Mouse (Mus musculus): ENCODE results near the gene Ift122. TPM values are rescaled to one million over a fixed set of nuclear protein-coding genes. Genes with fewer than 3 reads are reported as not detected.
A peak's percentile ranks its signal among the peaks of the same experiment; 100 is the strongest.
"Not testable (repeated sequence)": the region's sequence is repeated elsewhere in the genome, so short reads cannot be mapped to it uniquely, and the experiment has no call there.

Ift122 gene
- polyA plus RNA-seq, 1 experiment from 2014 or later: 36.9 TPM

GRCm38 (mm10) chr6:115852446-115853090 is 702 bp upstream of the Ift122 start:
- 5% methylated on average over 20 of the region's 20 CpGs for WGBS
- H3K9ac ChIP-seq: peak overlapping the region; percentile 61
- no peak for ATAC-seq (replicated peaks; ENCODE audit: low FRiP score)
- no peaks in the 10 kb centered on the region for H3K9me3 ChIP-seq (replicated peaks)
- H3K4me3 ChIP-seq (replicated peaks): peak overlapping the region; percentile 70
- peaks cover 21% of the 10 kb centered on the region for H3K4me1 ChIP-seq
- peak overlapping the region; percentile 71 for H3K4me2 ChIP-seq
- H3K27me3 ChIP-seq: no peaks in the 10 kb centered on the region
- peak overlapping the region; percentile 89 for H3K27ac ChIP-seq
- H3K36me3 ChIP-seq: peaks cover 29% of the 10 kb centered on the region

DNA sequence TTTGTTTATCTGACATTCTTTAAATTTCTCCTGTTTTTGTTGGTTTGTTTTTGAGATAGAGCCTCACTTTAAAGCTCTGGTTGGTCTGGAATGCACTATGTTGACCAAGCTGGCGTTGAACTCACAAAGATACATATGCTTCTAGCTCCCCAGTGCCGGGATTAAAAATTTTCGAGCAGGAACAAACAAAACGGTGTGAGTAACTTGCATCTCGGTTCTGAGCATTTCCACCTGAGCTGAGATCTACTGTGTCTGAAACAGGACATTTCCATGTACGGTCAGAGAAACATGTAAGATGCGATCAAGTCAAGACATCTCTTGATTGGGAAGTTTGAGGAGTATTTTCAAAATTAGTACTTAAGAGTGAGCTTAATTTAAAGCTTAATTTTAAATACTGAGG is 715 bp downstream of the Ift122 start:
- WGBS: 43% methylated on average over 7 of the region's 7 CpGs
- Histone ChIP-seq H3K4me2 (peak overlapping the region; percentile 60), H3K36me3 (peaks cover 15% of the 10 kb centered on the region), H3K9me3 (replicated peaks) (no peaks in the 10 kb centered on the region), H3K9ac (peak overlapping the region; percentile 44), H3K4me1 (peaks cover 23% of the 10 kb centered on the region), H3K27ac (peak overlapping the region; percentile 89), H3K27me3 (no peaks in the 10 kb centered on the region), H3K4me3 (replicated peaks) (peak overlapping the region; percentile 70)
- ATAC-seq (replicated peaks; ENCODE audit: low FRiP score): no peak

GRCm38 (mm10) chr6:115854432-115854831 is 1.2 kb downstream of the Ift122 start:
- Histone ChIP-seq H3K27me3 (no peaks in the 10 kb centered on the region), H3K9me3 (replicated peaks) (no peaks in the 10 kb centered on the region), H3K9ac (no peak overlapping the region), H3K36me3 (peaks cover 11% of the 10 kb centered on the region), H3K4me1 (peaks cover 28% of the 10 kb centered on the region), H3K4me2 (no peak overlapping the region), H3K4me3 (replicated peaks) (no peak overlapping the region), H3K27ac (no peak overlapping the region)
- 78% methylated on average over 2 of the region's 2 CpGs for WGBS
- ATAC-seq (replicated peaks; ENCODE audit: low FRiP score): no peak

DNA sequence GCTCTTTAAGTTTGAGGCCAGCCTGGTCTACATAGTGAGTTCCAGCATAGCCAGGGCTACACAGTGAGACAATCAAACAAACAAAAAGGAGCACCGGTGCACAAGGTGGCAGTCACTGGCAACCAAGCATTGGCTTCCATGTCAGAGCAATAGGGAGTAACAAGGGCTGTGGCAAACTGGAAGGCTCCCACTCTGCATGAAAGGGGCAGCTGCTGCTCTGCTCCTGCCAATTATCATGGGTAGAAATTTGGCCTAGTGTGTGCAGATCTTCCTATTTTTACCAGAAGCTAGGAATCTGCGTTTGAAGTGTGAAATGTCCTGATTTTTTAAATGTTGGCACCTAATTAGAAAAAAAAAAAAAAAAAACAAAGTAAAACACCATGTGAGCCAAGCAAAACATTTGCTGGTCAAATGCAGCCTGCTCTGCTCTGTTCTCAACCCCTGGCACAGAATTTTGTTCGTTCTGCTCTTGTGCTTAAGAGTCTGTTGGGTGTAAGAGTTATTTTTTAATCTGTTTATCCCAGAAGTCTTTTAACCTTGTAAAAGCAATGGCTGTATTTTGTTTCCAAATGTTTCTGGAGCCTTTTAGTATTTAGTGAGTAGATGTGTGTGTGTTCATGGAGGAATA is 2.6 kb downstream of the Ift122 start:
- no peaks in the 10 kb centered on the region for H3K9me3 ChIP-seq (replicated peaks)
- no peak overlapping the region for H3K27ac ChIP-seq
- H3K4me3 ChIP-seq (replicated peaks): no peak overlapping the region
- WGBS: 71% methylated on average over 3 of the region's 3 CpGs
- H3K9ac ChIP-seq: no peak overlapping the region
- H3K4me1 ChIP-seq: peaks cover 34% of the 10 kb centered on the region
- no peak overlapping the region for H3K4me2 ChIP-seq
- ATAC-seq (replicated peaks; ENCODE audit: low FRiP score): no peak
- no peaks in the 10 kb centered on the region for H3K27me3 ChIP-seq
- 0 out of 2 replicates have a peak, but pooled peaks cover 2% of the 10 kb centered on the region for H3K36me3 ChIP-seq

DNA sequence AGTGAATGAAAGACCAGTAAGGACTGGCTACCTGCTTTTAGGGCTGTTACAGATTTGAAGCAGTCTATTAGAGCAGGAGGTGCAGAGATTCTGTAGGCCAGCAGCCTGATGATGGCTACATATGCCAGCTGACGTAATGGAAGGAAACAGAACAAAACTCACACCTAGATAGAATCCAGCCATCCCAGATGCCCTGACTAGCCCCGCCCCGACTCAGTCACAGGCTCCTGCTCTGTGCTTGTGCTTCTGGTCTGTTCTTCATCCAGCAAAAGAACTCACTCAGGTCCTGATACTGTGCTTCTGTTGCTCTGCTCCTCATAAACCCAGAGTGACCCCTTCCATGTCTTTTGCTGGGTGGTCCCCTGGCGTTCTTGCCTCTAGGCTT is 3.1 kb downstream of the Ift122 start:
- 0 out of 2 replicates have a peak overlapping the region, but pooled peaks have one; percentile 7 for H3K27ac ChIP-seq
- WGBS: 76% methylated on average over 4 of the region's 4 CpGs

DNA sequence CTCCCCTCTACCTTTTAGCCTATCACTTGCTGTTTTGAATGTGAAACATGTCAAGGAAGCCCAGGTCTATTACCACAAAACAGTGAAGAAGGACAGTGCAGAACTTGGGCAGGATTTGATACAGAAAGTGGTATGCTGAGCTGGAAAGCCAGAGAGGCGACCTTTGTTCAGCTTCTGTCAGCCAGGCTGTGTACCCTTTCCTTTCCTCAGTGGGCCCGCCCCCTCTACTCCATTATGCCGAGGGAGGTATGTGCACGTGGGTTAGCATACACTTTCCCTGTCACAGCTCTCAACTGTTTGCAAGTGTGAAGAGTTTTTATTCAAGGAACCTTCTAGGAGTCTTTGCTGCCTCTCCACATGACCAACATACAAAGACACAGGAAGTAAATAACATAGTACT is 6.0 kb downstream of the Ift122 start:
- H3K4me2 ChIP-seq: no peak overlapping the region
- H3K36me3 ChIP-seq: peaks cover 10% of the 10 kb centered on the region
- H3K9me3 ChIP-seq (replicated peaks): no peaks in the 10 kb centered on the region
- H3K9ac ChIP-seq: no peak overlapping the region
- H3K4me1 ChIP-seq: peaks cover 31% of the 10 kb centered on the region
- 0 out of 2 replicates have a peak, but pooled peaks have one; percentile 44 for ATAC-seq (replicated peaks; ENCODE audit: low FRiP score)
- WGBS: 54% methylated on average over 4 of the region's 4 CpGs
- no peaks in the 10 kb centered on the region for H3K27me3 ChIP-seq
- peak overlapping the region; percentile 38; the same call in 1 of the 2 replicates for H3K27ac ChIP-seq
- no peak overlapping the region for H3K4me3 ChIP-seq (replicated peaks)

More for the DNA sequence above, 3.1 kb downstream of the Ift122 start:
- Histone ChIP-seq H3K36me3 (0 out of 2 replicates have a peak, but pooled peaks cover 2% of the 10 kb centered on the region), H3K9me3 (replicated peaks) (no peaks in the 10 kb centered on the region), H3K4me1 (peaks cover 34% of the 10 kb centered on the region), H3K9ac (no peak overlapping the region), H3K4me2 (no peak overlapping the region), H3K27me3 (no peaks in the 10 kb centered on the region), H3K4me3 (replicated peaks) (no peak overlapping the region)
- ATAC-seq (replicated peaks; ENCODE audit: low FRiP score): no peak

- Histone ChIP-seq H3K27me3 (no peaks in the 10 kb centered on the region), H3K4me3 (replicated peaks) (no peak overlapping the region), H3K4me2 (no peak overlapping the region), H3K27ac (no peak overlapping the region), H3K9ac (no peak overlapping the region), H3K9me3 (replicated peaks) (no peaks in the 10 kb centered on the region), H3K4me1 (peaks cover 31% of the 10 kb centered on the region), H3K36me3 (peaks cover 15% of the 10 kb centered on the region)
- no peak for ATAC-seq (replicated peaks; ENCODE audit: low FRiP score)
- 60% methylated on average over 7 of the region's 7 CpGs for WGBS
These were observed 6.8 kb downstream of the Ift122 start for GRCm38 (mm10) chr6:115860027-115860556.

GRCm38 (mm10) chr6:115863340-115863841 is 10.1 kb downstream of the Ift122 start:
- no peak for ATAC-seq (replicated peaks; ENCODE audit: low FRiP score)

GRCm38 (mm10) chr6:115865246-115865645 is 12.0 kb downstream of the Ift122 start:
- peaks cover 13% of the 10 kb centered on the region for H3K4me1 ChIP-seq
- no peak overlapping the region for H3K27ac ChIP-seq
- WGBS: 89% methylated on average over 4 of the region's 4 CpGs
- peaks cover 17% of the 10 kb centered on the region for H3K36me3 ChIP-seq
- no peaks in the 10 kb centered on the region for H3K9me3 ChIP-seq (replicated peaks)
- no peak overlapping the region for H3K4me3 ChIP-seq (replicated peaks)
- H3K9ac ChIP-seq: no peak overlapping the region
- no peak overlapping the region for H3K4me2 ChIP-seq
- ATAC-seq (replicated peaks; ENCODE audit: low FRiP score): no peak
- H3K27me3 ChIP-seq: no peaks in the 10 kb centered on the region

More at GRCm38 (mm10) chr6:115863340-115863841, 10.1 kb downstream of the Ift122 start:
- Histone ChIP-seq H3K4me3 (replicated peaks) (no peak overlapping the region), H3K27ac (peak overlapping the region; percentile 64), H3K36me3 (peaks cover 17% of the 10 kb centered on the region), H3K4me2 (no peak overlapping the region), H3K4me1 (peaks cover 25% of the 10 kb centered on the region), H3K9ac (no peak overlapping the region), H3K27me3 (no peaks in the 10 kb centered on the region), H3K9me3 (replicated peaks) (no peaks in the 10 kb centered on the region)
- 57% methylated on average over 7 of the region's 7 CpGs for WGBS

DNA sequence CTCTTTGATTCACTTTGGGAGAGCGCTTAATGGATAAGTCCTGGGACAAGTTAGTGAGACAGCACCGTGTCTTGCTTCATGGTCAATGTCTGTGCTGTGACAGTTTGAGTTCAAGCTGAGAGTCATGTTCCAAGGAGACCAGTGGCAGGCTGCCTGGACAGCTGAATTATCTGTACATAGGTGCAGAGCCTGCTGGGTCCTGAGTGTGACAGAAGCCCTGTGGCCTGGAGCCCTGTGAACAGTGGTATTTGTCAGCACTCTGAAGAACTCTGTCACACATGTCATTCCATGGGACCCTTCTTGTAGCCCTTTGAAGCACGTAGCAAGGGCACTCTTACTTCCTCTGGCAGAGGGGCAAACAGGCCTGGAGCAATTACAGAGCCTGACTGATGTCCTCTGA is 13.9 kb downstream of the Ift122 start:
- not testable (repeated sequence) for H3K9ac ChIP-seq; ATAC-seq (replicated peaks; ENCODE audit: low FRiP score); H3K27me3 ChIP-seq; H3K4me2 ChIP-seq; H3K4me1 ChIP-seq; H3K9me3 ChIP-seq (replicated peaks); H3K27ac ChIP-seq; H3K4me3 ChIP-seq (replicated peaks)
- no CpG with 5 or more reads among the region's 3 CpGs for WGBS
- peaks cover 17% of the 10 kb centered on the region for H3K36me3 ChIP-seq

DNA sequence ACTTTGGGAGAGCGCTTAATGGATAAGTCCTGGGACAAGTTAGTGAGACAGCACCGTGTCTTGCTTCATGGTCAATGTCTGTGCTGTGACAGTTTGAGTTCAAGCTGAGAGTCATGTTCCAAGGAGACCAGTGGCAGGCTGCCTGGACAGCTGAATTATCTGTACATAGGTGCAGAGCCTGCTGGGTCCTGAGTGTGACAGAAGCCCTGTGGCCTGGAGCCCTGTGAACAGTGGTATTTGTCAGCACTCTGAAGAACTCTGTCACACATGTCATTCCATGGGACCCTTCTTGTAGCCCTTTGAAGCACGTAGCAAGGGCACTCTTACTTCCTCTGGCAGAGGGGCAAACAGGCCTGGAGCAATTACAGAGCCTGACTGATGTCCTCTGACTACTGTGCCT is 18.0 kb downstream of the Ift122 start:
- not testable (repeated sequence) for ATAC-seq (replicated peaks; ENCODE audit: low FRiP score); H3K9ac ChIP-seq; H3K9me3 ChIP-seq (replicated peaks); H3K4me1 ChIP-seq; H3K4me2 ChIP-seq; H3K27ac ChIP-seq; H3K27me3 ChIP-seq; H3K4me3 ChIP-seq (replicated peaks)
- peaks cover 13% of the 10 kb centered on the region; the same call in 1 of the 2 replicates for H3K36me3 ChIP-seq
- WGBS: no CpG with 5 or more reads among the region's 3 CpGs

DNA sequence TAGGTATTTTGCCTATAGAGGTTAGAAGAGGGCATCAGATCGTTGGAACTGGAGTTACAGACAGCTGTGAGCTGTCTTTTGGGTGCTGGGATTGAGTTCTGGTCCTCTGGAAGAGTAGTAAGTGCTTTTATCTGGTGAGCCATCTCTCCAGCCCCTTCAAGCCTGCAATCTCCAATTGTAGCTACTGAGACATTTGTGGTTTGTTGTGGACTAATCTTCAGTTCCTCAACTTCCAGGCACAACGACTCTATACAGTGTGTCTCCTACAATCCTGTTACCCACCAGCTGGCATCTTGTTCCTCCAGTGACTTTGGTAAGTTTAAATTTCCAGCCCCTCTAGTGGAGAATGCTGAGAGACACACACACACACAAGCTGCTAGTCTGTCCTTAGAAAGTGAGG is 24.0 kb downstream of the Ift122 start:
- no peak overlapping the region for H3K9ac ChIP-seq
- no peak for ATAC-seq (replicated peaks; ENCODE audit: low FRiP score)
- no peak overlapping the region for H3K4me2 ChIP-seq
- no peak overlapping the region for H3K4me3 ChIP-seq (replicated peaks)
- 90% methylated on average over 2 of the region's 2 CpGs for whole genome bisulfite sequencing
- peaks cover 40% of the 10 kb centered on the region for H3K36me3 ChIP-seq
- no peak overlapping the region for H3K27ac ChIP-seq
- no peaks in the 10 kb centered on the region for H3K4me1 ChIP-seq
- H3K9me3 ChIP-seq (replicated peaks): no peaks in the 10 kb centered on the region
- no peaks in the 10 kb centered on the region for H3K27me3 ChIP-seq

Measured in kidney, embryonic 15.5 days (tissue).